Mouse (Mus musculus) limb, embryonic 12.5 days (tissue): ENCODE measurements around the gene Loxl3. TPM values are rescaled to one million over a fixed set of nuclear protein-coding genes. Genes with fewer than 3 reads are reported as not detected.
A peak's percentile ranks its signal among the peaks of the same experiment; 100 is the strongest.

Experiments used
- ATAC-seq: fragments of 200-750 bp; cut with Nextera tagmentation; 2 replicates; pipeline ENCODE4 v1.8.0; 2017; ENCODE audit warnings: low read depth, moderate TSS enrichment; ENCODE audit not compliant: insufficient number of reproducible peaks, insufficient read depth, low FRiP score, low TSS enrichment
- H3K27ac ChIP-seq: fragments of 300-500 bp; sonication (generic); 2 replicates; pipeline ENCODE4 v1.5.1; 2016; ENCODE audit warnings: mild to moderate bottlenecking, moderate library complexity
- H3K27me3 ChIP-seq: fragments of 300-500 bp; sonication (generic); 2 replicates; pipeline ENCODE4 v1.6.1; 2016; ENCODE audit warnings: mild to moderate bottlenecking, moderate library complexity
- H3K36me3 ChIP-seq: fragments of 300-500 bp; sonication (generic); 2 replicates; pipeline ENCODE4 v1.6.1; 2016; ENCODE audit warnings: mild to moderate bottlenecking, moderate library complexity
- H3K4me1 ChIP-seq: fragments of 300-500 bp; sonication (generic); replicated peaks from 2 replicates; pipeline ENCODE4 v1.6.1; 2016
- H3K4me2 ChIP-seq: fragments of 300-500 bp; sonication (generic); 2 replicates; pipeline ENCODE4 v1.6.1; 2016; ENCODE audit warnings: mild to moderate bottlenecking, moderate library complexity
- H3K4me3 ChIP-seq: fragments of 300-500 bp; sonication (generic); replicated peaks from 2 replicates; pipeline ENCODE4 v1.5.1; 2016; ENCODE audit warnings: mild to moderate bottlenecking
- H3K9ac ChIP-seq: fragments of 300-500 bp; sonication (generic); replicated peaks from 2 replicates; pipeline ENCODE4 v1.6.1; 2016; ENCODE audit warnings: mild to moderate bottlenecking, moderate library complexity
- H3K9me3 ChIP-seq: fragments of 300-500 bp; sonication (generic); 2 replicates; pipeline ENCODE4 v1.6.1; 2016; ENCODE audit warnings: mild to moderate bottlenecking, moderate library complexity
- WGBS: fragments of 180-500 bp; shearing (Covaris S2); methylation state at CpG from one replicate; pipeline ENCODE4 v1.1.7; 2016; 5-methylcytosine and 5-hydroxymethylcytosine counted together
- polyA plus RNA-seq: library from polyadenylated mRNA; unstranded; fragments of >200 nt; fragmentation: Nextera tagmentation; extraction: Ambion mirVana; gene quantifications from 2 replicates; pipeline ENCODE4 v1.2.1, GENCODE M21; 2016

Loxl3 gene
- polyA plus RNA-seq, 1 experiment from 2014 or later: 15.7 TPM

DNA sequence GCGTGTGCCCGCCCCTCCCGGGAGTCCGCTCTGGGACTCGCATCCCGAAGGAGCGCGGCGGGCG lies 36.1 kb downstream of the Loxl3 start, which contains the start of gene Tlx2:
Tlx2 (minus strand) TSS at position 47 of the 64 bp plus-strand sequence.
- H3K4me2 ChIP-seq: peak within 1 kb of the TSS; percentile 46
- H3K9ac ChIP-seq: peak within 1 kb of the TSS; percentile 18; the same call in 1 of the 2 replicates
- H3K4me3 ChIP-seq: peak within 1 kb of the TSS; percentile 29
- 0% methylated on average over 10 of the region's 10 CpGs for WGBS
- peaks cover 28% of the 10 kb centered on the region for H3K4me1 ChIP-seq
- H3K27ac ChIP-seq: no peak within 1 kb of the TSS
- no peaks in the 10 kb centered on the region for H3K9me3 ChIP-seq
- no peak for ATAC-seq
- H3K27me3 ChIP-seq: peaks cover 99% of the 10 kb centered on the region
- H3K36me3 ChIP-seq: no peaks in the 10 kb centered on the region

DNA sequence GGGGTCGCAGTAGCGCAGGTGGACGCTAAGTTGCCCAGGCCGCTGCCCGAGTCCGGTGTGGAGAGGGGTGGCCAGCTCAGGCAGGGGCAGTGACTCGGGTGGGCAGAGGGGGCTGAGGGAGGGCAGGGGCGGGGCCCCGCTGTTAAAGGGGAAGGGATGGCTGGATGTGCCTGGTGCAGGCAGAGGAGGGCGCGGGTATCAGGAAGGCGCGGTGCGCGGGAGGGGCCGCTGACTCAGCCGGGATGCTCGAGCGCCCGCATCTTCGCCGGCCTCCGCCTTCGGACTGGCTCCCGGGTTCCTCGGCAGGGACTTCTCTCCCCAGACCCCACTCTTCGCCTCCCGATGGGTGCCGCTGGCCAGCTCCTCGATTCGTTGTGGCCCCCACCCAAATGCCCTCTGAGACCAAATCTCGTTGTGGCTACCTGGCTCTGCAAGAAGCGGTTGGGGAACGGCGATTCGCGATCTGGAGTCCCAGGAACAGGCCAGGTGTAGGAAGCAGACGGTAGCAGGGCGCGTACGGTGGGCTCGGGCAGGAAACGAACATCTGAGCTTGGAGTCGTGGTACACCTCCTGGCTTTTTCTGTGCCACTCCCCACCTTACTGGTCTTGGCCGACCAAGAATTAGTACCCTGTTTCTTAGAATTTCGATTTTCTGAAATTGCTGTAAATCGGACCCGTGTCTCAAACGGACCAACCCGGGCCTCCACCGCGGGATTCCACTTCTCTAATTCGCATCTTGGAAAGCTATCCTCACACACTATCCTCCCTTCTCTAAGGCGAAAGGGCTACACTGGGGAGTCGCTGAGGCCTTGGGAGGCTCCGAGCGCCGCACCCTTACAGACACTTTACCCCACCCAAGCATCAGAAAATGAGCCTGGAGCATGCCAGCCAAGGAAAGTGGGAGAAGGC lies 36.6 kb downstream of the Loxl3 start:
- Histone ChIP-seq H3K9me3 (no peaks in the 10 kb centered on the region), H3K27me3 (peaks cover 97% of the 10 kb centered on the region), H3K36me3 (no peaks in the 10 kb centered on the region), H3K9ac (peak overlapping the region; percentile 18; the same call in 1 of the 2 replicates), H3K4me1 (peaks cover 28% of the 10 kb centered on the region), H3K4me2 (peak overlapping the region; percentile 46), H3K27ac (no peak overlapping the region), H3K4me3 (peak overlapping the region; percentile 29)
- WGBS: under 1% methylated on average over 58 of the region's 58 CpGs
- ATAC-seq: no peak

DNA sequence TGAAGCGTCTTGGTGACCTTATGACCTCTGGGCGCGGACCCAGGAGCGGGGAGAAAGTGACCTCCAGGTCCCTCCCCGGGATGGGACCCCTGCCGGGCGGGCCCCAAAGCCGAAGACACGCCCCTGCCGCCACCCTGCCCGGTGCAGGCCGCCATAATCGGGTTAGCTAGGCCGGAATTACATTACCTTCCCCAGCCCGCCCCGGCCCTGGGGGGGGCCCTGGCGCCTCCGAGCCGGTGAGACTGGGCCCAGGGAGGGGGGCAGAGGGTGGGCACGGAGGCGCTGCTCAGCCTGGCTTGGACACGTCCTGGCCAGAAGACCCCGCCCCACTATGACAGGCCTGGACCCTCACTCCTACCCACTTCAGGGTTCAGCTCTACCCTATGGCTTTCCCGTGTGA lies 37.2 kb downstream of the Loxl3 start:
- H3K9ac ChIP-seq: peak overlapping the region; percentile 18; the same call in 1 of the 2 replicates
- H3K27me3 ChIP-seq: peaks cover 97% of the 10 kb centered on the region
- peak overlapping the region; percentile 17 for H3K4me3 ChIP-seq
- no peaks in the 10 kb centered on the region for H3K36me3 ChIP-seq
- H3K27ac ChIP-seq: no peak overlapping the region
- ATAC-seq: no peak
- H3K4me2 ChIP-seq: peak overlapping the region; percentile 46
- WGBS: 2% methylated on average over 24 of the region's 24 CpGs
- H3K9me3 ChIP-seq: no peaks in the 10 kb centered on the region
- H3K4me1 ChIP-seq: peaks cover 28% of the 10 kb centered on the region

DNA sequence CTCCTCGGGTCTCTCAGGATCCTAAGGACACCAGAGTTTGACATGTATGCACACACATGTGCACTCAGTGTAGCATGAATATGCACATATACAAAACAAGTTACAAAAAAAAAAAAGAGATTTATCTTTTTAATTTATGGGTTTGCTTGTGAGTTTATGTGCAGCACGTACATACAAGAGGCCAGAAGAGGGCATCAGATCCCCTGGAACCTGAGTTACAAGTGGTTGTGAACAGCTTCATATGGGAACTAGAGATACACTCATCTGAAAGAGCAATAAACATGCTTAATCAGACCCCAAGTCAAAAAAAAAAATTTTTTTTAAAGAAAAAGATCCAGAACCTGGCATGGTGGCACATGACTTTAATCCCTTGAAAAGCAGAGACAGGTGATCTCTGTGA lies 41.0 kb downstream of the Loxl3 start:
- Histone ChIP-seq H3K36me3 (peaks cover 3% of the 10 kb centered on the region), H3K27ac (no peak overlapping the region), H3K27me3 (peaks cover 66% of the 10 kb centered on the region), H3K4me2 (no peak overlapping the region), H3K9me3 (no peaks in the 10 kb centered on the region), H3K9ac (no peak overlapping the region), H3K4me3 (no peak overlapping the region), H3K4me1 (peaks cover 32% of the 10 kb centered on the region)
- no peak for ATAC-seq
- 20% methylated on average over 2 of the region's 2 CpGs for WGBS

DNA sequence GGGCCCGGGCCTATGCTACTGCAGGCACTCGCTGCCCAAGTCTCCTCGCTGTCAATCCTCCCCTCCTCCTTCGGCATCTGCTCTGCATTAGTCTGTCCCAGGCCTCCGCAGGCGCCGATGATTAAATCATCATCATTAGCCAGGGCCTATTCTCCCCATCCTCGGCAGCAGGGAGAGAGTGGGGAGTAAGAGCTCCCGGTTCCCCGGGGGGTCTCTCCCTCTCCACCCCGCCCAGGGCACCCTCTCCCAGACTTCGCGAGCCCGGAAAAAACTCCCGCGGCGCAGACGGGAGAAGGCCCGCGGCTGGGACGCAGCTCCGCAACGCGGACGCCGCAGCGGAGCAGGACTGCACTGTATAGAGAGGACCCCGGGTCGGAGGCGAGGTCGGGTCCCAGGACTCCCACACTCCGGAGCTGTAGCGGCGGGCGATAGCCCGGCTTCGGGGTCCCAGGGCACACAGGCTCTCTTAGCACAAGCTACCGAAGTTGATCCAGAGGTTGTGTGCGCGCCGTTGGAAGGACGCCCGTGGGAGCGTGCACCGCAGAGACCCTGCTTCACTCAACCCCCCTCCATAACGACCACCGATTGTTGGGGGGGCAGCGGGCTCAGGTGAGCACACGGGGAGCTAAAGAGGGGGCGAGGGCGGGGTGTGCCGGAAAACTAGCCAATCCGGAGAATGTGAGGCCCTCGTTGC lies 43.8 kb downstream of the Loxl3 start, which contains the start of gene Pcgf1:
Pcgf1 (plus strand) TSS at position 240 of the 694 bp plus-strand sequence.
- H3K4me3 ChIP-seq: peak within 1 kb of the TSS; percentile 73
- peak within 1 kb of the TSS; percentile 86 for H3K9ac ChIP-seq
- H3K4me1 ChIP-seq: peaks cover 21% of the 10 kb centered on the region
- under 1% methylated on average over 54 of the region's 54 CpGs for WGBS
- H3K27ac ChIP-seq: peak within 1 kb of the TSS; percentile 85
- ATAC-seq: peak; percentile 77
- no peaks in the 10 kb centered on the region for H3K9me3 ChIP-seq
- H3K36me3 ChIP-seq: peaks cover 30% of the 10 kb centered on the region
- H3K27me3 ChIP-seq: peaks cover 45% of the 10 kb centered on the region
- peak within 1 kb of the TSS; percentile 93 for H3K4me2 ChIP-seq

DNA sequence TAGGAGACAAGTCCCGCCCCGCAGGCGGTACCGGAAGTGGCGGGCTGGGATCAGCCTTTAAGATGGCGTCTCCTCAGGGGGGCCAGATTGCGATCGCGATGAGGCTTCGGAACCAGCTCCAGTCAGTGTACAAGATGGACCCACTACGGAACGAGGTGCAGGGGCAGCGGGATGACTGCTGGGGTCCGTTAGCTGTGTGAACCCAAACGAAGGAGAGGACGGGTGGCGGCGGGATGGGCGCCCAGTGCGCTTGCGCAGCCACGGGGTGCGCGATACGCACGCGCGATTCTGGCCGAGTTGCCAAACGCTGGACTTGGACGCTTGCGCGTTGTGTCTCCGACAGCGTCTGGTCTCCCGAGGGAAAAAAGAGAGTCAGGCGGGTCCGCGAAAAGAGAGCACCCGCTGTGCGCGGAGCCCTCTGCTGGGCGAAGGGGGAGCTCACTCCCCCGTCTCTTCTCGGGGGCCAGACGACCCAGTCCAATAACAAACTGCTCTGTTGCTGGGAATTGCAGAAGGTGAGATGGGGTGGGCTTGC lies 44.4 kb downstream of the Loxl3 start:
- Histone ChIP-seq H3K27me3 (peaks cover 45% of the 10 kb centered on the region), H3K36me3 (peaks cover 30% of the 10 kb centered on the region), H3K4me2 (peak overlapping the region; percentile 93), H3K4me1 (peaks cover 26% of the 10 kb centered on the region), H3K27ac (peak overlapping the region; percentile 85), H3K4me3 (peak overlapping the region; percentile 73), H3K9me3 (no peaks in the 10 kb centered on the region), H3K9ac (peak overlapping the region; percentile 86)
- under 1% methylated on average over 46 of the region's 46 CpGs for WGBS
- ATAC-seq: peak; percentile 90

DNA sequence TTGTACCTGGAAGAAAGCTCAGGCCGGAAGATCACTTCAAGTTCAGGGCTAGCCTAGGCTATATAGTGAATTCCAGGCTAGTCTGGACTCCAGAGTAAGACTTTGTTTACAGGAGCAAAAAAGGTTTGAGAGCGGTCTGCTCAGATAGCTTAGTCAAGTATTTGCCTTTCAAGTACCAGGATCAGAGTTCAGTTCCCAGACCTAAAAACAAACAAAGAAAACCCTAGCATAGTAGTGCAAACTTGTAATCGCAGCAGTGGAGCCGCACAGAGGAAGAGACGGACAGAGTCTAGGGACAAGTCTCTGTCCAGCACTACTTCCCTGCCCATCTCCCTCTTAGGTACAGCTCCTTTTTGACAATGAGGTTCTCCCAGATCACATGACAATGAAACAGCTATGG lies 46.2 kb downstream of the Loxl3 start:
- Histone ChIP-seq H3K4me3 (no peak overlapping the region), H3K27me3 (peaks cover 46% of the 10 kb centered on the region), H3K4me2 (no peak overlapping the region), H3K4me1 (peaks cover 42% of the 10 kb centered on the region), H3K9me3 (no peaks in the 10 kb centered on the region), H3K36me3 (peaks cover 30% of the 10 kb centered on the region), H3K9ac (no peak overlapping the region), H3K27ac (no peak overlapping the region)
- WGBS: 91% methylated on average over 5 of the region's 5 CpGs
- no peak for ATAC-seq

- peaks cover 62% of the 10 kb centered on the region for H3K4me1 ChIP-seq
- no peak for ATAC-seq
- no peak overlapping the region for H3K27ac ChIP-seq
- no peaks in the 10 kb centered on the region for H3K9me3 ChIP-seq
- peaks cover 64% of the 10 kb centered on the region for H3K27me3 ChIP-seq
- H3K4me3 ChIP-seq: no peak overlapping the region
- peaks cover 30% of the 10 kb centered on the region for H3K36me3 ChIP-seq
- H3K4me2 ChIP-seq: no peak overlapping the region
- H3K9ac ChIP-seq: 0 out of 2 replicates have a peak overlapping the region, but pooled peaks have one; percentile 14
- 17% methylated on average over 5 of the region's 5 CpGs for WGBS
These were observed 49.5 kb downstream of the Loxl3 start for GRCm38 (mm10) chr6:83083497-83083896.

DNA sequence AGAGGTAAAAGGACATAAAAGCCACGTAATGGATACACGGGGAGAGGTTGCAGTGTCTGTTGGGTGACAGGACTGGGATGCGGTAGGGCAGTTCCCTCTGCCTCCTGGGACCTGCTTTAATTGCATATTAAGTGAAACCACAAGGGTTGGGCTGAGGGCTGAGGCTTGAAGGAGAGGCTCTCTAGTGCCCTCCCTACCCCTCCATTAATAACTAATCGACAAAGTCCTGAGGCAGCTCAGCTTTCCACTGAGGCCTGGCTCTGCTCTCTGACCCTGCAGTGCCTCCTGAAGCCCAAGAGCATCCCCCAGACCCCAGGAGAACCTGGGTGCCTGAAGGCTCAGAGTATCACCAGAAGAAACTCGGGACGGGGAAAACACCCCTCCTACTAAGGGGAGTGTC lies 50.5 kb downstream of the Loxl3 start:
- H3K27me3 ChIP-seq: peaks cover 72% of the 10 kb centered on the region
- WGBS: 5% methylated on average over 6 of the region's 6 CpGs
- H3K9ac ChIP-seq: no peak overlapping the region

GRCm38 (mm10) chr6:83086121-83087035 lies 52.4 kb downstream of the Loxl3 start, which contains the start of gene Lbx2:
Gene Lbx2 (plus strand): TSS chr6:83086367.
- Histone ChIP-seq H3K4me2 (peak within 1 kb of the TSS; percentile 60), H3K27me3 (peaks cover 82% of the 10 kb centered on the region), H3K9me3 (no peaks in the 10 kb centered on the region), H3K4me1 (peaks cover 52% of the 10 kb centered on the region), H3K27ac (no peak within 1 kb of the TSS), H3K36me3 (peaks cover 14% of the 10 kb centered on the region), H3K9ac (peak within 1 kb of the TSS; percentile 24), H3K4me3 (peak within 1 kb of the TSS; percentile 32)
- no peak for ATAC-seq
- 1% methylated on average over 35 of the region's 42 CpGs for WGBS

More for the DNA sequence above, 50.5 kb downstream of the Loxl3 start:
- ATAC-seq: no peak
- Histone ChIP-seq H3K9me3 (no peaks in the 10 kb centered on the region), H3K4me1 (peaks cover 54% of the 10 kb centered on the region), H3K4me3 (no peak overlapping the region), H3K27ac (no peak overlapping the region), H3K36me3 (peaks cover 30% of the 10 kb centered on the region), H3K4me2 (no peak overlapping the region)
